Mouse (Mus musculus): ENCODE results near the gene Galk2. TPM values are rescaled to one million over a fixed set of nuclear protein-coding genes. Genes with fewer than 3 reads are reported as not detected.

Gene Galk2
- polyA plus RNA-seq, 1 experiment = 33.5 TPM

GRCm38 (mm10) chr2:125900797-125901410, 42.0 kb downstream of the Galk2 start:
- DNase-seq (ENCODE audit: low spot score) = no peak

- DNase-seq (ENCODE audit: low spot score) = no peak
Observed at GRCm38 (mm10) chr2:125901426-125901825, 42.5 kb downstream of the Galk2 start.

DNA sequence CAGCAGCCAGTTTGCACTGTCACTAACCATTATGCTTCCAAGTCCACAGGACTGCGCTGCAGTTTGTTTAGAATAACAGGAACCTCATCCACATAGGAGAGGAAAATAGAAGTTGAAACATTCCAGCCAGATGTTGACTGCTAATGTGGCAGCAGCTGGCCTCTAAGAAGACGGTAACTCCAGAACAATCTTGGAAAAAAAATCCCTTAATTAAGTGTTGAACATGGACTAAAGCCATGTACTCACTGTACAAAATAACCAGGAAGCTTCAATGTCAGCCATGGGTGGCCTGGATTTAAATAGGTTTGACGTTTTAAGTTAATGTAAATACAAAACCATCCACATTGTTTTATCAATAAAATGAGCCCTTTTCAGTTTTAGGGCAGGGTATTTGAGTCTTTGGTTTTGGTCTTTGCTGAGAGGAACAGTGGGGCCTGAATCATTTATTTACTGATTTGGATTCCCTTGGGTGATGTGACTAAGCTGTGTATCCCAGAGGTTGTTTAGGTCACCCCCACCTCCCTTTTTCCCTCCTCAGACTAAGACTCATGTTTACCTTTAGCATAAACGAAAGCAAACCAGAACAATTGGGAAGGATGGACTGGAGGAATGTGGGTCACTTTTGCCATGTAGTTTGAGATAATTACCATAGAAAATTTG, 47.6 kb downstream of the Galk2 start:
- DNase-seq (ENCODE audit: low spot score) = no peak

GRCm38 (mm10) chr2:125907580-125908255, 48.8 kb downstream of the Galk2 start:
- no peak for DNase-seq (ENCODE audit: low spot score)

GRCm38 (mm10) chr2:125914167-125914566, 55.3 kb downstream of the Galk2 start:
- no peak for DNase-seq (ENCODE audit: low spot score)

- DNase-seq (ENCODE audit: low spot score) = no peak
Observed at GRCm38 (mm10) chr2:125914713-125915112, 55.8 kb downstream of the Galk2 start.

- no peak for DNase-seq (ENCODE audit: low spot score)
Observed at GRCm38 (mm10) chr2:125916652-125917296, 57.9 kb downstream of the Galk2 start.

DNA sequence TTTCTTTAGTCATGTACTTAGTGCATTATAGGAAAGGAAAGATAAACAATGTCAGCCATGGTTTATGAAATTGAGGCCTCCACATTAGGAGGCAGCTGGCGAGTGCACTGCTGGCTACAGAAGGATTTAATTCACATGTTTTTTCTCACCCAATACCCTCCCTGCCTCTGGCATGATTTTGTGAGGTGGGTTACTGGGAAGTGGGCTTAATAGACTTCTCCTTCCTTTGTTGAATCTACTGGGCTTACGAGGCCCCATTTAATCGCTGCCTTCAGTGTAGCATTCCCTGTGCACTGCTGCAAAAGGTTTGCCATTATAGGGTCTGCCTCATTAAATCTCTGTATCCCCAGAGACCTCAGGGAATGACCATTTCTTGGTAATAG, 58.4 kb downstream of the Galk2 start:
- no peak for DNase-seq (ENCODE audit: low spot score)

DNA sequence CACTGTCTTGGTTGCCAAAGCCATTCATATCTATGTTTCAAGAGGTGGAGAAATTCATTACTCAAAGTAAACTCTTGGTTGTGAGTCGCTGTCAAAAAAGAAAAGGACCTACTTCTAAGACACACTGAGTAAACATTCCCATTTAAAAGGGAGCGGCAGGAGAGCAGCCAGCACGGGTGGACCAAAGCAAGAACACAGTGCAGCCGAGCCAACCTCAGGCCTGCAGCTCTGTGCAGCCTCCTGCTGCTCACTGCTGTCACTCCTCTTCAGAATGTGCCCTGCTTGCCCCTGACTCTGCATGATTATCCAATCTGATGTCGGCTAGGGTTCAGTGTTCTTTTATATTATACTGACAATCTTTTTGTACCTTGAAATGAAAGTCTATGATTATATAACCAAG, 62.4 kb downstream of the Galk2 start:
- no peak for DNase-seq (ENCODE audit: low spot score)

DNA sequence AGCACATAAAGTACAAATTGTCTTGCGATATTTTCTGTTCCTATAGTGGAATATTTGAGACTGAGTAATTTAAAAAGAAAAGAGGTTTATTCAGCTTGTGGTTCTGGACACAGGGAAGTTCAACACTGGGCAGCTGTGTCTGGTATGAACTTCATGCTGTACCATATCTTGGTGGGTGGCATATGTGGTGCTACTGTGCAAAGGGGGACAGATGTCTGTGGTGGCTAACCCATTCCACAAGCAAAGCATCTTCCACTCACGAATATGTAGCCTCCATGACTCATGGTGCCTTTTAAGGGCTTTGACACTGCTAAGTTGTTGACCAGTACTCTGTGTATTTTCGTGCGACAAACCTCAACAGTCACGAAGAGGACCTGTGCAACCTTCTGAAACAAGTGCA, 63.2 kb downstream of the Galk2 start:
- DNase-seq (ENCODE audit: low spot score) = no peak

DNA sequence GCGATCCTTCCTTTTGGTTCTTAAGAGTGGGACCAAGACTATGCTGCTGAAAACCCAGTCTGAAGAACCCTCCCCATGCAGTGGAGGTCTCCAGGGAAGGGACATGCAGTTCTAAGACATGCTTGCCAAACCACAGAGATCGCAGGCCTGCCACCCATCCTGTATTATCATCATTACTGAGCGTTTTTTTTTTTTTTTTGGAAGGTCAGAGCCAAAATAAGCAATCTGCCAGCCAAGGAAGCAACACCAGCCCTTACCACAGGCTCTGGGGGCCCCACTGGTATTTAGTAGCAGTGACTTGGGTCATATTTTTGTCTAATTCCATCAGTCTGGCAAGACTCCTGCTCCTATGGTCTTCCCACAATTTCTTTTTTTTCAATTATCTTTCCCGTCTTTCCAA, 64.0 kb downstream of the Galk2 start:
- no peak for DNase-seq (ENCODE audit: low spot score)

DNA sequence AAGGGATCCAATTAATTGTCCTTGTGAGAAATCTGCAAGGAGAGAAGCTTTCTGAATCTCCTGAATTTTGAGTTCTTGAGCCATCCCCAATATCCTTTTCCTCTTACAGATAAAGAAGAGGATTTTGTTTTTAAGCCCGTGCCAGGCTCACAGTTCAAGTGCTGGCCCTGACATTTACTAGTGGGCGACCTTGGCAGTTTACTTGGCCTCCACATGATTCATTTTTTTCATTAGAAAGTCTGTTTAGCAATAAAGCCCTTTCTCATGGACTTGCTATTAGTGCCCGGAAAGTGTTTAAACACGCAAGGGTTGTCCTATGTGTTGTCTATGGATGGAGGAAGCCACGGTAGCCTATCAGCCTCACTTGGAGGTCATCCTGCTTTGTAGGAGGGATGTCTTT, 64.4 kb downstream of the Galk2 start:
- no peak for DNase-seq (ENCODE audit: low spot score)

GRCm38 (mm10) chr2:125924554-125924953, 65.6 kb downstream of the Galk2 start:
- no peak for DNase-seq (ENCODE audit: low spot score)

- DNase-seq (ENCODE audit: low spot score) = no peak
Observed at GRCm38 (mm10) chr2:125925081-125925480, 66.2 kb downstream of the Galk2 start.

- no peak for DNase-seq (ENCODE audit: low spot score)
Observed at GRCm38 (mm10) chr2:125929396-125929795, 70.5 kb downstream of the Galk2 start.

GRCm38 (mm10) chr2:125929872-125930271, 71.0 kb downstream of the Galk2 start:
- no peak for DNase-seq (ENCODE audit: low spot score)

DNA sequence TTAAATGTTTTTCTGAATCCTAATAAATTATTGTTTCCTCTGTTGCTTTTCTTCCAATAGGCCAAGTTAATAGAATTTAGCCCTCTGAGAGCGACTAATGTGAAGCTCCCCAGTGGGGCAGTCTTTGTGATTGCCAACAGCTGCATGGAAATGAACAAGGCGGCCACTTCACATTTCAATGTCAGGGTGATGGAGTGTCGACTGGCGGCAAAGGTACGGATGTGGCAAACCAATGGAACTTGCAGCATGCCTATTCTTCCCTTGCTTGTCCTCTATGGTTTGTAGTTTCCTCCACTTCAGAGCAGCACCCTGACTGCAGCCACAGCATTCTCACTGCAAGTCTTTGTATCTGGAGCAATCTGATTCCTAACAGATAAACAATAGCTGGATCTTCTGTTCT, 72.3 kb downstream of the Galk2 start:
- no peak for DNase-seq (ENCODE audit: low spot score)

DNA sequence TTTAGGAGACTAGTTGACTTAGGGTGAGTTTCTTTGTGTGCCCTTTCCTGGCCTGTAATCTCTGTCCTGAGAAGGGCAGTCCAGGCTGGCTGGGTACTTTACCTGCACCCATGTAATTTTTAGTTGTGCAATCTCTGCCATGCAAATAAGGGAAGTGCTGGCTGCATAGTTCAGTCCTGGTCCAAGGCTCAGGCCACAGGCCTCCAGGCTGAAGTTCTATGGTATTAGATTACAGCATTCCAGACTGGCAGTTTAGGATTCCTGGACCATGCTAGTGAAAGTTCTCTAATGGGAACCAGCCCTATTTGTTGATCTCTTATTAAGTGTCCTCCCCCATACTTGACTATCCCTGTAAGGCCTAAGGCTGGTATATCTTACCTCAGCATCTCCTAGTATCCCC, 73.8 kb downstream of the Galk2 start:
- no peak for DNase-seq (ENCODE audit: low spot score)

DNA sequence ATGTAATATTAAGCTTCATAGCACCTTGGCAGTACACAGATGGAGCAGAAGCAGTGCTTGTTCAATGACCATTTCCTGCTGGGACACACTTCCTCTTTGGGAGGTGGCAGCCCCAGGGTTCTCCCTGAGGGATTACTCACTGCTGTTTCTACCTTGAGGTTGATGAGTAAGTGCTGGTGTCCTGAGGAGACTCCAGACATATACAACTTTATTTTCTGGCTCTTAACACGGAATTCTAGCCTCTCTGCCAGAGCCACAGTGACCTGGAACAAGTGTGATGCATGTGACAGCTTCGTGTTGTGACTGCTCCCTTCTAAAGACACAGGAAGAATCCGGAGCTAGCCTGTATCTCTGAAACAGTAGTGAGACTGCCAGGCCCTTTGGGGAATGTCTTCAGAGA, 75.1 kb downstream of the Galk2 start:
- no peak for DNase-seq (ENCODE audit: low spot score)

- DNase-seq (ENCODE audit: low spot score) = no peak
Observed at GRCm38 (mm10) chr2:125936396-125936795, 77.5 kb downstream of the Galk2 start.

DNA sequence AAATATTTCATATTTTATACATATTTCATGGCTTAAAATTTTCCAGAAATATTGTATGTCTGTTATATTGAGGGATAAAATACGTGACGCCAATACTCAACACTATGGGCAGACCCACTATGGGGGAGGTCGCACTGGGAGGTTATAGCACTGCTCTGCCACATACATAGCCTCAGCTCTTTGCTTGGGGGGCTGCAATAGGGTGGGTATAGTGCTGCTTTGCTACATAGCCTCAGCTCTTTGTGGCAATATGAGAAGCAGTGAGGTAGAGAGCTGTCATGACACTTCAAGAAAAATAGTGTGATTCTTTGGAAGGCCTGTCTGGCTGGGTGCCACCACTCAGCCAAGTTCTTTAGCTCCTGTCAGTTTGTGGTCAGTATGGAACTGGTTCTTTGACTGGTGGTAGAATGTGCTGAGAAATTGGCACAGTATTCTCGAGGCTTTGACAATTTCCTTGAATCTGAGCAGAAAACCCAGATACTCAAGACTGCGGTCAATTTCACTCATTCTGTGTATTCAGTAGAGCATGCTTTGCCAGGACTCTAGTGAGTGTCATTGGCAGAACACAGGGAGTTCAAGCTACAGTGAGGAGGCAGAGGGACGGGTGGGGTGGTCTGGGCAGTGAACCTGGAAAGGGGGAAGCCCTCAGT, 80.2 kb downstream of the Galk2 start:
- no peak for DNase-seq (ENCODE audit: low spot score)

GRCm38 (mm10) chr2:125941111-125941785, 82.3 kb downstream of the Galk2 start:
- no peak for DNase-seq (ENCODE audit: low spot score)
